Mouse (Mus musculus) erythroblast, embryonic 14.5 days (primary cell): Measurements from ENCODE around the gene Phf7.

ENCODE experiments used
- GATA1 ChIP-seq: IDR thresholded peaks from 2 replicates; pipeline ENCODE4 v1.6.1; 2012; ENCODE audit warnings: low read length, inconsistent platforms, mixed read lengths
- TAL1 ChIP-seq: IDR thresholded peaks from 3 replicates; pipeline ENCODE4 v1.6.1; 2012; ENCODE audit warnings: low read length, inconsistent platforms, mixed read lengths

GRCm38 (mm10) chr14:31244777-31245176 lies 6.3 kb downstream of the Phf7 start:
- TF ChIP-seq GATA1 (no peak), TAL1 (no peak)
